Mouse (Mus musculus) heart, postnatal 10 days (tissue): ENCODE results near the gene Apip. TPM values are rescaled to one million over a fixed set of nuclear protein-coding genes. Genes with fewer than 3 reads are reported as not detected.
A peak's percentile ranks its signal among the peaks of the same experiment; 100 is the strongest.

Experiments used
- DNase-seq, 2 experiments: peaks; one replicate each; pipeline ENCODE4 v3.0.0; 2021
- intact Hi-C: fragments of 180-260 bp; cut with DNase I; formaldehyde crosslinking; loops from one replicate; pipeline ENCODE4 v1.15.1; 2025
- total RNA-seq, 2 experiments: library from RNA; stranded (reverse); gene quantifications; 2 replicates each; pipeline ENCODE4 v1.2.3; 2021

Gene Apip
- total RNA-seq, 2 experiments from 2014 or later = 51.5 to 64.0 TPM

DNA sequence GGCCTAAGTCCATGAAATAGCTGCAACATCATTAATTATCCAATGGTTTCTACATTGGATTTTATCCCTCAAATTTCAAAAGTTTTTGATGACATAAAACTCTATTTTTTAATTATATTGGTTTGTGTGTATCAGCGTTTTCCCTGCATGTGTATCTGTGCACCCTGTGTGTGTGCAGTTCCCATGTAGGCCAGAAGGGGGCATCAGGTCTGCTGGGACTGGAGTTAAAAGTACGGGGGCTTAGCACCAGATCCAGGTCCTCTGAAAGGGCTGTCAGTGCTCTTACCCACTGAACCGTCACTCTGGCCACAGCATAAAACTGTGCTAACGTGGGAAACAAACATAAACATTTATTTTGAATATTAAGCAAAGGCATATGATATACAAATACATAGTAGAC is 14.6 kb downstream of the Apip start:
- intact Hi-C loops = no loop called here
- no peak for DNase-seq

DNA sequence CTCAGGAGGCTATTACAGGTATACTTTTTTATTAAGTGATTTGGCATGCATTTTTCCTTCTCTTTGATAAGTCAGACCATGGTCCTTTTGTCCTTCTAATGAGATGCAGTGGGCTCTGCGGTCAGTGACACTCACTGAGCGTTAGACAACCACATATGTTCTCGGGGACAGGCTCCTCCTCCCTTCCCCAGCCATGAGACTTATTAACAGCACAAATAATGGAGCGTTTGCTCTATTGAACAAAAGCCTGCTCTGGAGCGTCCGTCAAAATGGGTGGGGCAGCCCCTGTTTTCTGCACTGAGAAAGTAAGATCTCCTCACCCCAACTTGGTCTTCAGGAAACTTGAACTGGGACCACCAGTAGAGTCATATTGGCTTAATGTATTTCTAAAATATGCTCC is 16.0 kb downstream of the Apip start:
- DNase-seq = no peak
- intact Hi-C loops = no loop called here

DNA sequence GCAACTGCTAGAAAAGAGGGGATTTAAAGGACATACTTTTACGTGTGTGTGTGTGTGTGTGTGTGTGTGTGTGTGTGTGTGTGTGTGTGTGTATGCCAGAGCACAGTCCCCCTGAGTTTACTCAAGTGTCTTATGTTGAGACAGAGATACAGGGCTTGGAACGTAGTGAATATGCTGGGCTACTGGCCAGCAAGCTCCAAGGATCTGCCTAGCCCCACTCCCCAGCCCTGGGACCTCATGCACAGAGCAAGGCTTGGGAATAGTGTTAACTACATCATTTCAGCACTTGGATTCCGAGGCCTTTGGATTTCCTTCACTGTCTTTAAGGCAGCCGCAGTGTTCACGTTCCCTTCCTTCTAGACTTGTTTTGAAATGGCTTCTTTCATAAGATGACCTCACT is 29.1 kb downstream of the Apip start:
- intact Hi-C loops = no loop called here
- no peak for DNase-seq

DNA sequence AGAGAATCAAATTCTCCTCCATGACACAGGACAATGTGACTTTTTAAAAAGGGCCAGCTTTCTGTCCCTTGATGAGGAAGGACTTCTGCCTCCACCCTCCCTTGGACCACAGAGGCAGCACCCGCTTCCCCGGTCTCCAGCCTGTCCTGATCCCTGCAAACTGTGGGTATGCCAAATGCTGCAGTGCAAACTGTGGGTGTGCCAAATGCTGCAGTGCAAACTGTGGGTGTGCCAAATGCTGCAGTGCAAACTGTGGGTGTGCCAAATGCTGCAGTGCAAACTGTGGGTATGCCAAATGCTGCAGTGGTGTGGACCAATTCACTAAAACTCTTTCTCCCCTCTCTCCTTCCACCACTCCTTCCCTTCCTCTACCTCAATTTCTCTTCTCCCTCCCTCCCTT is 32.7 kb downstream of the Apip start:
- no peak for DNase-seq
- intact Hi-C loops = no loop called here

DNA sequence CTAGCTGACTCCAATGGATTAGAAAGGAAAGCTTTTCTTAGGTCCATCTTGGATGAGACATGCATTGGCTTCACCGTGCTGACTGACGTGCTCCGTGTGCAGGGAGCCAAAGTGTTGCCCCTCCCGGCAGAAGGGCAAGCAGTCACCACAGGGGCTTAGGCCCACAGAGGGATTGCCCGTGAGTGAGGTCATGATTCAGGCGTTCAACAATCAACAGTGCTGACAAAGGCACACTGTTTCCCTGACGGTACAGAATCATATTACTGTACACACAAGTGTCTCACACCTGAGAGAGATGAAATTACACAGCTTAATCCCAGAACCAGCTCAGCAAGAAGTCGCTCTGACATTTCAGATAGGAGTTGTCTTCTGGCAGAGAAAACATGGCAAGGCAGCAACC is 38.2 kb downstream of the Apip start:
- intact Hi-C loops = no loop called here
- DNase-seq = no peak

DNA sequence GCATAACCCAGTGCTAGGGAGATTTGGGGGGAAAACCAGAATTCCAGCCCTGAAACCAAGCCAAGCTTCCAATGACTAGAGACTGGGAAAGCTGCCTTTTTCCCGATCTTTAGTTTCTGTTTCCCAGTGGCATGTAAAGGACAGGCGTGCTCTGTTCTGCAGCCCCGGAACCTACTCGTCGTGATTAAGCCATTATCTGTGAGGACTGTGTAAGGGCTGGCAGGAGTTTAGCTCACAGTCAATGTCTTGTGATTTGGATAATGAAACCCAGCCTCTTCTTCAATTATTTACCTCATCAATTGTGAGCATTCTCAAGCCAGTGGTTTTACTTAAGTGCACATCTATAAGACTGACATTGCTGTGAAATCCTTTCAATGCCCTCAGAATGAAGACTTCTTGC is 43.7 kb downstream of the Apip start:
- intact Hi-C loops = loop anchor here (2.0 kb wide), 1 partner anchor 16 kb away; no protein-coding TSS in a partner anchor
- DNase-seq = no peak

DNA sequence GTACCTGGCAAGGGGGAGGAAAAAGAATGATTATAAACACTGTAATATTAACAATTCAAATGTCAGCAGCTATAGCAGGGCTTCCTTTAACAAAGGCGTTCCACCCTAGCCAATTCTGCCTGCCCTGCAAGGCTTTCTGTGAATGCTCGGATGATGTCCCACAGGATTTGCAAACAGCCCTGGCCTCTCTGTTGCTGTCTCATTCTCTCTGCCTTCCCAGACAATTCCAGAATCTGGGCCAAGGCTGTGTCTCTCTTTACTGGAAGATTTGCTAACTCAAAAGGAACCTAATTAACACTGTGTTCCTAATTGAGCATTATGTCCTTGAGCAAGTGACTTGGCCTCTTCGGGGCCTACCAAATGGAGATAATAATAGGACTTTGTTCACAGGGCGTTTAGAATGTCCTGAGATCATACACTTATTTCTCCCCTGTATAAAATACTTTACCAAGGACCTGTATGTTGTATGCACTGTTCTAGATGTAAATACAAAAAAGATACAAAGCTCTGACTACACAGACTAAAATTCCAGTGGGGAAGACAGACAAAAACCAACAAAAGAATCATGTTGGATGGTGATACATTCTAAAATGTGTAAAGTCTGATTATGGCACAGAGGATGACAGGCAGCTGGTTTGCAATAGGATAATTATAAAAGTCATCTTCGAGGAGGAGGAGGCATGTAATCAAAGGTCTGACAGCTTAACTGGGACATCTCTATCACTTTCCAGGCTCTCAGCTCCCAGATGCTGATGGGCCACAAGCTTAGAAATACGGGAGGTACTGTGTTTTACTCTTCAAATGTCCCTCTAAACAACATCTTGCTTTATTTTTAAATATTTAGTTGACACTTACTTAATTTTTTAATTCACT is 45.1 kb downstream of the Apip start:
- intact Hi-C loops = no loop called here
- no peak for DNase-seq

DNA sequence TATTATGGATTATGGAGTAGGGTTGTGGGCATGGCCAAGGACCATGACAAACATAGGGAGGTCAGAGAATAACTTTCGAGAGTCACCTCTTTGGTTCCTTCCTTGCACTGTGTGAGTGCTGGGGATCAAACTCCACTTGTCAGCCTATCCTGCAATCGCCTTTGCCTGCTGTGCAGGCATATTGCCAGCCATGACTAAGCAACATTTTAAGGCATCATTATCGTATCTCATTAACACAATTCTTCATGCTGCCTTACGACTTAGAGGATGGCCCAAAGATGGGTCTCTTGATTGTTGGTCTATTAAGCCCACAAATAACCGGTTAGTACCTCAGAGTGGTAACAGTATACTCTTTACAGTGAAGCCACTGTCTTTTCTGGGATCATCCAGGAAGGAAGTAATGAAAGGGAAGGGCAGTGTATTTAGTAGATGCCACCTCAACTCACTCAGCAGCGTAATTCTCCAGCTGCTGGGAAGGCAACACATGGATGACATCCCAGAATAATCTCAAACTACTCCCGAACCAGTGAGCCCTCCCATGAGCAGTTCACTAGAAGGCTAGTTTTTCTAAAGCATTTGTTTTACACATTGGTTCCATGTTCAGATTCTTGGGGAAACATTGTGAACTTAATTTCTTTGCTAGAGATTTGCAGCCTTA is 45.9 kb downstream of the Apip start:
- DNase-seq = no peak
- intact Hi-C loops = no loop called here

DNA sequence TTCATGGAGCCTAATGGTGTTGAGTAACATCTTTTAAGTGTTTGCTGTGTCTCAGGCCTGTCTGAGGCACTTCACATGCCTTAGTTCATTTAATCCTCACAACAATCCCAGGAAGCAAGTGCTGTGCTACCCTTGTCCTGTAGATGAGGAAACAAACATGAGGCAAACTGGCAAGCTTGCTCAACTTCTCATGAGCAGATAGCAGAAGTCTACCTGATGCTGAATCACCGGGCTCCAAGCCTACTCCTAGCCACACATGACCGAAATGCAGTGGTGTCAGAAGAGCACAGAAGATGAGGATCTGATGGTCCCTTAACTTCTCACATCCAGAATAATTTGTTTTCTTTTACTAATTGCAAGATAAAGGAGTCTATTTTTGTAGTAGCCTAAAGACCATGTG is 56.2 kb downstream of the Apip start:
- no peak for DNase-seq
- intact Hi-C loops = loop anchor here (5.0 kb wide), 1 partner anchor 218 kb away; no protein-coding TSS in a partner anchor

DNA sequence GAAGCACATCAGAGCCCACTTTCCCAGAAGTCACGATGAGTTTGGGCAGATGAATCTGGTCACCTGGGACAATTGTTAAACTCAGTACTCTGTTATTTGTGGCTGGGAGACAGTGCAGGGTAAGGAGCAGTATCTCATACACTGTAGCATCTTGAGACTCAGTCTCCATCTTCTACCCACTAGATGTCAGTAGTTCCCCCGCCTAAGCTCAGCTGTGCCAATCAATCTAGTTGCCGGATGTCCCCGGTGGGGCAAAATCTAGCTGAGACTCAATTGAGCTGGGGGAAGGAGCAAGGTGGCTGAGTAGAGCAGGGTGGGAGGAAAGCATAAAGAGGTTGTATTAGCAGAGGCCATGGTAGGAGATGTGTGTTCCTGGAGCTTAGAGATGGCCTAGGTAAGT is 57.7 kb downstream of the Apip start:
- no peak for DNase-seq
- intact Hi-C loops = loop anchor here (5.0 kb wide), 1 partner anchor 216 kb away; no protein-coding TSS in a partner anchor

DNA sequence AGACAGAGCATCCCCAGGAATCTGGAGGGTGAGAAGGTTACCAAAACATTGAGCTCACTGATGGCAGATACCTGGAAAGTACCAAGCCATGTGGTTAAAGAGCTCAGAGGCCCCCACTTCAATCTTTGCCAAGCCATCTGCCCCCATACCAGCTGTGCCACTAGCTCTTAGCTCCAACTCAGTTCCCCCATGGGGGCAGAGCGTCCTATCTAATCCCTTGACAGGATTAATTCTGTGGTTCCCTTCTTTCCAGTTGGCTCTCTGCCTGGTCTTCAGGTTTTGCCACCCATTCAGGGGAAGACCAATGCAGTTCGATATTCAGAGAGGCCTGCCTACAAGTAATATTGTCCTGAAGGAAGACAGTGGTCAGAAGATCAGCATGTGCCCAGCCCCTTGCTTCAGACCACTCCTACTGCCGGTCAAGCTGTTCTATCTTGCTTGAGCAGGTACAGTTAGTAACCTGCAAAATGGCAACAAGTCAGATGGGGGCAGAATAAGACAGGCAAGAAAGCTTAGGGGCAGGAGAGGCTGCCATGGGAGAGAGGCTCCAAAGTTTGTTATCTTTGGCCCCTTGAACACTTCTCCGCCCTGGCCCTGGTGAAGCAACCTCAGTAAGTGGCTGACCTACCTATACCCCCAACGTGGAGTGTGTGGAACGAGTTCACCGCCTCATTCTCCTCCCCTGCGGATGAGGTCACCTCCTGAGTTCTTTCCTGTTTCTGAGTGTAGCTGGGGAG is 65.2 kb downstream of the Apip start:
- intact Hi-C loops = no loop called here
- peak in 1 of 2 experiments; percentile 5 for DNase-seq

Other genes with a start within 250 kb of the Apip start
- gene Cd44, start 172.0 kb upstream of the Apip start, total RNA-seq = 10 to 100 TPM; 19.8 to 22.7 TPM
- gene Pdhx, start 162 bp upstream of the Apip start, total RNA-seq = 100 to 1,000 TPM; 133 to 140 TPM
- gene Ehf, start 229.6 kb downstream of the Apip start, total RNA-seq = under 1 TPM; 0.05 TPM